Mouse (Mus musculus) right cerebral cortex, postnatal 10 days (tissue): ENCODE data around the gene Wdr45b.
"Not testable (repeated sequence)": the region's sequence is repeated elsewhere in the genome, so short reads cannot be mapped to it uniquely, and the experiment has no call there.

ENCODE experiments used
- DNase-seq, 2 experiments: peaks; one replicate each; pipeline ENCODE4 v3.0.0; 2021; ENCODE audit warnings: low spot score in 2 of 2

Wdr45b gene

DNA sequence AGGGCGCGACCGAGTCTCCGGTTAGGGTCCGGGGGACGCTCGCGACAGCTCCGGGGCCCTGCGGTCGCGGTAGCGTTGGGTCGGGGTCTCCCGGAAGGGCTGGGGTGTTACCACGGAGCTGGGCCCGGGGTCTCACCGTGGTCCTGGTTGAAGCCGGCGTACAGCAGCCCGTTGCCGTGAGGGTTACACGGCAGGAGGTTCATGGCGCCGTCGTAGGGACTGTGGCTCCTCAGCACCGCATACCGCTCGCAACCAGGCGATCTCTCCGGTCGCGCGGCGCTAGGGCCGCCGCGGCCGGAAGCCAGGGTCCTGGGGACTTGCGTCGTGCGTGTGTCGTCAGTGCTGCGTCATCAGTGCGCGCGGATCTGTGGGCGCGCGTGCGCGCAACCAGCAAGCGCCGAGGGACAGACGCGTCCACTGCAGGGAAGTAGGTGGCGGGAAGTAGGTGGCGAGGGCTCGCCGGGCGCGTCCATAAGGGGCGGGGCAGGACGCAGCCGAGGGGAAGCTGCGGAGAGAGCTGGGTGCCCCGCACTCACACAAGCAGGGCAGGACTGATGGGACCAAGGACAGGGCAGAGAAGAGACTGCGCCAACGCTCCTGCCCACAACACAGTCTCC, at the start of gene Wdr45b:
Gene Wdr45b, minus strand, starts transcription at position 355 of the 617 bp plus-strand sequence.
- DNase-seq: peak; percentile 98 to 99

- DNase-seq: no peak
Observed at GRCm38 (mm10) chr11:121392405-121392804, 38.2 kb upstream of the Wdr45b start.

GRCm38 (mm10) chr11:121390793-121391192, 36.5 kb upstream of the Wdr45b start:
- no peak for DNase-seq

GRCm38 (mm10) chr11:121388554-121388945, 34.3 kb upstream of the Wdr45b start:
- no peak for DNase-seq

GRCm38 (mm10) chr11:121387750-121388553, 33.7 kb upstream of the Wdr45b start, which contains the start of gene Rab40b:
Gene Rab40b (minus strand): TSS chr11:121388251.
- peak; percentile 97 to 98 for DNase-seq

DNA sequence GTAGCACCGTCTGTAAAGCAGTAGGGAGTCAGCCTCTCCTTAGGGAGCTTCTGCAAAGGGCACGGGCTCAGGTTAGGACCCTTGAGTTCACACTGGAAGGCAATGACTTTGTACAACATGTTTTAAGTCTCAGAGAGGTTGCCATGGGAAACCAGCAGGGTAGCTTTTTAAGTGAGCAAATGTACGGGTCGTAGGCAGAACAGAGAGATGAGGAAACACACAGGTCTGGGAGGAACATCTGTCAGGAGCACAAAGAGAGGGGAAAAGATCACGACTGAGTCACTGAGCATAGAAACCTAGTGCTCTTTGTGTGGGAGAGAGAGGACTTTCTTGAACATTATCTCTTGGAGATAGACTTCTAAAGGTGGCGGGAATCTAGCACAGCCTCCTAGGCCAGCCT, 26.0 kb upstream of the Wdr45b start:
- no peak for DNase-seq

DNA sequence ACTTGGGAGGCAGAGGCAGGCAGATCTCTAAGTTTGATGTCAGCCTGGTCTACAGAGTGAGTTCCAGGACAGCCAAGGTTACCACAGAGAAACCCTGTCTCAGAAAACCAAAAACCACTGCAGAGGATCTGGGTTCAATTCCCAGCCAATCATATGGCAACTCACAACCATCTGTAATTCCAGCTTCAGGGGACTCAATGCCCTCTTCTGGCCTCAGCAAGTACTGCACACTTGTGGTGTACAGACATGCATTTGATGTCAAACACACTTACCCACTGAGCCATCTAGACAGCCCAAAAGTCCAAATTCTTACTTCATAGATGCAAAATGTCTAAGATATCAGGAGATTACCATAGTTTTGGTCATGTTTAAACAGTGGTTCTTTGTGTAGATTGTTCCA, 24.4 kb upstream of the Wdr45b start:
- no peak for DNase-seq

GRCm38 (mm10) chr11:121373305-121373704, 19.1 kb upstream of the Wdr45b start:
- no peak for DNase-seq

DNA sequence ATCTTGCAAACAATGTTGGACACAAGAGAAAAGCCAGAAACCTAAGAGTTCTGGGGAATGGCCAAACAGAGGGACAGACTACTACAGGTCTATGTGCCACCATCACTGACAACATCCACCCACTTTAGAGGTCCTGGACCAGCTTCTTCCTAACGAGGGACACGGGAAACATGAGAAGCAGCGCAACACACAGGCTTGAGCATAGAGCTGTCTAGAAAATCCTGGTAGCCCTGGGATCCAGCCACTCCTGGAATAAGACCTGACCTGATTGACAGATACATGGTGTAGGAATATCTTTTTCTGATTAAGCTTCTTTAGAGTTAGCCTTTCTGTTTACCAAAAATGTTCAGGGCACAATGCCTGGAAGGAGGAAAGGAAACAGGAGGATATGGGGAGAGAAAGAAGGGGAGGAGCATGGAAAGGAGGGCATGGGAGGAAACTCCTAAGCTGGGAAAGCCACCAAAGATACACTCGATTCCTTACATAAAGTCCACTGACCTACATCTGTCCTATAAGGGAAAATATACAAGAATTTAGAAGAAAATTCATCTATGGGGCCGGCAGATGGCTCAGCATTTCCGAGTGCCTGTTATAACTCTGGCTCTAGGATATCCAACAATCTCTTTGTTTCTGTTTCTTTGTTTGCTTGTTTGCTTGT, 16.2 kb upstream of the Wdr45b start:
- no peak for DNase-seq

DNA sequence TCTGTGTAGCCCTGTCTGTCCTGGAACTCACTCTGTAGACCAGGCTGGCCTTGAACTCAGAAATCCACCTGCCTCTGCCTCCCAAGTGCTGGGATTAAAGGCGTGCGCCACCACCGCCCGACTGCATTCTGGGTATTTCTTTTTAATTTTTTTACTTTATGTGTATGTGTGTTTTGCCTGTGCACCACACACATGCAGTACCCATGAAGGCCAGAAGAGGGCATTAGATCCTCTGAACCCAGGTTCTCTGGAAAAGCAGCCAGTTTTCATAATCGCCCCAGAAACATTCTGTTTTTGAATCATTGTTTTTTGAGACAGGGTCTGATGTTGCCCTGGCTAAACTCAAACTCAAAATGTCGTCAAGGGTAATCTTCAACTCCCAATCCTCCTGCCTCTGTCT, 15.4 kb upstream of the Wdr45b start:
- DNase-seq: peak; percentile 48 to 61

DNA sequence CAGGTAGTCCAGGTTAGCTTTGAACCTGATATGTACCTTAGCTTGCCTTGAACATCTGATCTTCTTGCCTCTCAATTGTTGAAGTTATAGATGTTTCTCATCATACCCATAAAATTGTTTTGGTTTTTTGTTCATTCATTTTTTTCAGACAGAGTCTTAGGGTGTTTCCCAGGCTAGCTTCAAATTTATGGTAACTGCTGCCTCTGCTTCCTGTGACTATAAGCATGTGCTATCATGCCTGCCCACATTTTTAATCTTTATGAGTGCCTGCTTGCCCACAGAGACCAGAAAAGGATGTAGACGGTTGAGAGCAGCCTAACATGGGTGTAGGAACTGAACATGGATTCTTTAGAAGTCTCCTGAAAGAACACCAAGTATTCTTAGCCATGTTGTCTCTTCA, 14.5 kb upstream of the Wdr45b start:
- DNase-seq: no peak

DNA sequence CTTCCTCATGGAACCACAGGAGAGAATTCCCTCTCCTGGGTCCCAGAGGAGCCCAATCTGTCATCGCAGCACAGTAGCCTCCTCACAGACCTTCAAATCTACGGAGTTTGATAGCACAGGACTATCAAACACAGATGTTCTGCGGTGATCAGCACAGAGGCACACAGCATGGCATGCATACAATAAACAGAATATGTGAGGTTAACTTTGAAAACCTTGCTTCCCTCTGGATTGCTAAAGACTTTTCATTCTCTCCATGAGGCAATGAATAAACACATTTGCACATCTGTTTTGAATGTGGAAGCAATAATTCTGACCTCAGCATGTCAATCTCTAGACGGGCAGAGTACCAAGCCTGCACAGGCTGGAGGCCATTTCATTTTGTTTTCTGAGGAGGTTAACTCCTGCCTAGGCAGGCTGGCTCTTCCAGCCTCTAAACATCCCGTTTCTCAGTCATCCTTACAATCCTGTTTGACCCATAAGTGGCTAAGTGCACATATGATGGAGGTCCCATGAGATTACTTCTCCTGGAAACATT, 13.0 kb upstream of the Wdr45b start:
- DNase-seq: no peak

DNA sequence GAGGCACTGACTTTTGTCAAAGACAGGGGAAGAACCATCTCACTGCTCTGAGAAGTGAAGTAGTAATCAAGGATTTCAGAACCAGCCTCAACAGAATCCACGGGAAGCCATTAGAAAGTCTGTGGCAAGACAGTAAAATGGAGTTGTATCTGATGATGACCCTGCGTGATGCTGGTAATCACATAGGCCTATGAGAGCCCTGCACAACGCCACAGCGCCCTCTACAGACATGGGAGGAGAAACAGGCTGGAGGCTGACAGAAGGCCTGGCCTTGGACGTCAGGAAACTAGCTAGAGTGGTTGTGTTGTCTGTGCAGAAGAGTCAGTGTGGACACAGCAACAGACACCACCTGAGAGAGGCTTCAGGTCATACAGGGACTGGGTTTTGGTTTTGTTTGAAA, 8.0 kb upstream of the Wdr45b start:
- DNase-seq: no peak

DNA sequence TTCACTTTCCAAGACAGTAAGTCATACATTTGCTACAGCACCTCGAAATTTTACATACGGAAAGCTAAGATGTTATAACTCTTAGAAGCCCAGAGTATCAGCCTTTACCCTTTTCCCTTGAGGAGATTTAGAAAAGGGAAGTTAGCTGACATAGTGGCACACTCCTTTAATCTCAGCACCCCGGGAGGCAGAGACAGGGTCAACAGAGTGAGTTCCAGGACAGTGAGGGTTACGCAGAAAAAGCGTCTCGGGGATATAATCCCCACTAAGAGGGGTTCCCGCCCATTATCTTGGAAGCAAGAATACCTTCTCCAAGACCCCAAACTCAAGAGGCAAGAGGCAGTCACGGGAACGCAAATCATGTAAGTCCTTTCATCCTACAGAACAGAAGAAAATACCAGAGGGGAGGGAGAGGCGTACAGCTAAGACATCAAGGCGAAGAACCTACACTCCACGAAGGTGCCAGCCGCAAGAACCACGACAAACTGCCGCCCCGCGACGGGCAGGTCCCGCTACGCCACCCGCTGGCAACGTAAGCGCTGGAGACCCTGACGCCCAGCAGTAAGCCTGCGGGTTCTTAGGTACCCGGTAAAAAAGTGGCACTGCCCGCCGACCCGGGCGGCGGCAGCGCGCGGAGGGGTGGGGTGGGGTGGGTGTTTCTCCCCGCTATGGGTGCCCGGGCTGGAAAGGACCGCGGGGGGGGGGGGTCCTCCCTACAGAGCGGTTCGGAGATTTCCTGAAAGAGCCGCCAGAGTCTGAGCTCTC, 737 bp downstream of the Wdr45b start:
- DNase-seq: peak; percentile 49 to 55

- not testable (repeated sequence) for DNase-seq
Observed at GRCm38 (mm10) chr11:121348727-121349126, 5.5 kb downstream of the Wdr45b start.

DNA sequence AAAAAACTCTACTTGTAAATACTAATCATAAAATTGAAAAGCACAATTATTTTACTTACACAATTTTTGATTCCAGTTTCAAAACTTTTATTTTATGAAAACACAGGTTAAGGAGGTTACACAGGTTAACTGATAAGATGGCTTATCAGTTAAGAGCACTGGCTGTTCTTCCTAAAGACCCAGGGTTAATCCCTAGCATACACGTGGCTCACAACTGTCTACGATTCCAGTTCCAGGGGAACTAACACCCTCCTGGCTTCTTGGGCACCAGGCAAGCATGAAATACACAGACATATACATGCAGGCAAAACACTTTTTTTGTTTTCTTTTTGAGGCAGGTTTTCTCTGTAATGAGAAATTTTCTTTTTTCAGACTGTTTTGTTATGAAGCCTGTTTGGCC, 6.1 kb downstream of the Wdr45b start:
- no peak for DNase-seq

DNA sequence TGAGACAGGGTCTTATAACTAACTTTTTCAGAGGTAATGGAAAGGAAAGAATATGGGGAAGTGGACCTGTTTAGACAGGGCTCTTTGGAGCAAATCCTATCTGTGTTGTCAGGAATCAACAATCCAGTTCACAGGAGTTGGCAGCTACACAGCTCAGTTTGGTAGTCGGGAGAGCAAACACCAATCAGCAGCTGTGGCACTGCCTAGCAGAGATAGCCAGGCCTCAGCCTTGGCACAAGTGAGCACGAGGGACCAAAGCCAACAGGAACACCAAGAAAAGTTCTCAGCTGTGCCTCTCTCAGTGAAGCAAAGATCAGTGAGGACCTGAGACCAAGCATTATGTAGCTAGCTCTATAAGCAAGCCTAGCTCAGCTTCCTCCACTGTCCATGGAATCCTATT, 7.2 kb downstream of the Wdr45b start:
- DNase-seq: no peak

DNA sequence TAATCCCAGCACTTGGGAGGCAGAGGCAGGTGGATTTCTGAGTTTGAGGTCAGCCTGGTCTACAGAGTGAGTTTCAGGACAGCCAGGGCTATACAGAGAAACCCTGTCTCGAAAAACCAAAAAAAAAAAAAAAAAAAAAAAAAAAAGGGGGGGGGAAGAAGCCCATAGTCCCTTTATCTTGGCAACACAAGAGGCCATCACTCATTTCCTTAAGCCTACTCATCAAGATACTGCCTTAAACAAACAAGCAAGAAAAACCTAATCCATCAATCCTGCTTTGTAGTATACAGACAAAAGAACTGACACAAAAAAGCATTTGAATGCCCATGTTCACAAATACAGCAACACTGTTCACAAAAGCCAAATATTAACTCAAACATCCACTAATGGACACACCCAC, 11.8 kb downstream of the Wdr45b start:
- DNase-seq: not testable (repeated sequence)

DNA sequence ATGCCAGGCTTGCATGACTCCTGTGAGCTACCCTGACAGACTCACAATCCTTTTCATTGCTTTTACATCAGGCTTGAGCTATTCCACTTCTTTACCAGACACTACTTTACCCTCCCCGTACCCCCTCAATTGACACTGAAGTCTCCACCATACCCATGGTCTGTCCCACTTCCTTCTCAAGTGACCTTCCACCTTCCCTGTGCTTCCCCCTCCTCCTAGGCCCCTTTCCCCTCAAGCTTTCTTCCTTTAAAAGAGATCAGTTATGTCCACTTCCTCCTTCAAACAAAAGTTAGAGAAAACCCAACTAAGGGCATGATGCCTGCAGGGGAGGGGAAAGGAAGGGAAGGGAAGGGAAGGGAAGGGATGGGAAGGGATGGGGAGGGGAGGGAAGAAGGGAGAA, 14.0 kb downstream of the Wdr45b start:
- no peak for DNase-seq

DNA sequence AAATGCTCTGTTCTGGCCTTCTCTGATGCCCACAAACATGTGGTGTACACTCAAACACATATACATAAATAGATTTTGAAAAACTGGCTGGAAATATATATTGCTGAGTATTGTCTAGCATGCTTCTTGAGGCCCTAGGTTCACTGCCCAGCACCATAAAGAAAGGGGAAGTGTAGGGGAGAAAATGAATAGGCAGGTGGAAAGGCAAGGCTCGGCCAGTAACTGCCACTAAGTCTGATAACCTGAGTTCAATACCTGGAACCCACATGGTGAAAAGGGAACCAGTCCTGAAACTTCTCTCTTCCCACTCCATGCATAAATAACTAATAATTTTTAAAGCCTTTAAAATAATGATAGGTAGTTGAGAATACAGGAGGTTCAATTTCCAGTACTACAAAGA, 14.6 kb downstream of the Wdr45b start:
- no peak for DNase-seq

DNA sequence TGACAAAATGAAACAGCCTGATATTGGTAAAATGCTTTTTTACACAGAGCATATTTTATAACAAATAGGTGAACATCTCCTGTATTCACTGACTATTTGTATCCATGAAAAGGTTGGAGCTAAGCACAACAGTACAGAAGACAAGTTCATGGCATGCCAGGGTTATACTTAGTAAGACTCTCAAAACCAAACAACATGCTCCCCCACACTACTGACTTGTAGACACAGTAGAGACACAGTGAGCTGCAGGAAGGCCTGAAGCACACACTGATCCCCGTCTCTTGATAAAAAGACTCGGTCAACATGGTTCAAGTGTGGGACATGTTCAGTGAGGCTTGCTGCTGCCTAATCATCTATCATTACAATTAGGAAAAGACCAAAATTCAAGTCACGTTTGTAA, 22.6 kb downstream of the Wdr45b start:
- DNase-seq: no peak

DNA sequence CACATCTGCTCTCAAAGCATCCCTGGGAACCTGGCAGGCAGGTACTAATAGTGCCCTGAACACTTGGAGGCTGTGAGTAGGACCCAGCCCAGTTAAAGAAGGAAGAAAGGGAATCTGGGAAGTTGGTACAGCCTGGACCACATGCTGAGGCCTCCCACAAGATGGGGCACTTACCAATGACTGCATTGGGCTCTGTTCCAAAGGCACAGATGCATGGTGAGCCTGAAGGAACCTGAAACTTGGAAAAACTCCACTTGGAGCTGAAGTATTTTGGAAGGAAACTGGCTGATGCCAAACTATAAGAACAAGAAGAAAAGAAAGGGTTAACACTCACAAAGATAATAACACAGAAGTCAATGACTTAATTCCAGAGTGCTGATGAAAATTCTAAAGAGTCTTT, 25.6 kb downstream of the Wdr45b start:
- no peak for DNase-seq
